Mouse (Mus musculus) heart, embryonic 16.5 days (tissue): Measurements from ENCODE around the gene Mptx1. TPM values are rescaled to one million over a fixed set of nuclear protein-coding genes. Genes with fewer than 3 reads are reported as not detected.
"Not testable (repeated sequence)": the region's sequence is repeated elsewhere in the genome, so short reads cannot be mapped to it uniquely, and the experiment has no call there.

Experiments used
- ATAC-seq: fragments of 200-750 bp; cut with Nextera tagmentation; replicated peaks from 2 replicates; pipeline ENCODE4 v1.8.0; 2017; ENCODE audit warnings: moderate number of reproducible peaks; ENCODE audit not compliant: insufficient read depth, low FRiP score; ENCODE audit errors: extremely low read depth
- H3K27ac ChIP-seq: fragments of 300-500 bp; sonication (generic); 2 replicates; pipeline ENCODE4 v1.5.1; 2014; ENCODE audit warnings: mild to moderate bottlenecking, low read length, control low read depth, moderate library complexity
- H3K27me3 ChIP-seq: fragments of 300-500 bp; sonication (generic); 2 replicates; pipeline ENCODE4 v1.6.1; 2014; ENCODE audit warnings: low read length, mixed read lengths; ENCODE audit not compliant: control insufficient read depth, insufficient read depth
- H3K36me3 ChIP-seq: fragments of 300-500 bp; sonication (generic); 2 replicates; pipeline ENCODE4 v1.6.1; 2014; ENCODE audit not compliant: control insufficient read depth, insufficient read depth
- H3K4me1 ChIP-seq: fragments of 300-500 bp; sonication (generic); 2 replicates; pipeline ENCODE4 v1.6.1; 2014; ENCODE audit warnings: low read length, mixed read lengths; ENCODE audit not compliant: control insufficient read depth, insufficient read depth
- H3K4me2 ChIP-seq: fragments of 300-500 bp; sonication (generic); 2 replicates; pipeline ENCODE4 v1.6.1; 2014; ENCODE audit warnings: low read depth, mild to moderate bottlenecking, control low read depth, low read length
- H3K4me3 ChIP-seq: fragments of 300-500 bp; sonication (generic); 2 replicates; pipeline ENCODE4 v1.5.1; 2014; ENCODE audit warnings: mild to moderate bottlenecking, control low read depth, low read length
- H3K9ac ChIP-seq: fragments of 300-500 bp; sonication (generic); 2 replicates; pipeline ENCODE4 v1.6.1; 2014; ENCODE audit warnings: low read length, control low read depth
- H3K9me3 ChIP-seq: fragments of 300-500 bp; sonication (generic); replicated peaks from 2 replicates; pipeline ENCODE4 v1.6.1; 2016; ENCODE audit warnings: low read length; ENCODE audit not compliant: control insufficient read depth
- WGBS: fragments of 180-500 bp; shearing (Covaris S2); extraction: QIAGEN DNeasy Blood & Tissue Kit; methylation state at CpG from one replicate; pipeline ENCODE4 v1.1.7; 2014; 5-methylcytosine and 5-hydroxymethylcytosine counted together
- polyA plus RNA-seq: library from polyadenylated mRNA; unstranded; fragments of >200 nt; fragmentation: Nextera tagmentation; extraction: Ambion mirVana; gene quantifications from 2 replicates; pipeline ENCODE4 v1.2.1, GENCODE M21; 2015

Gene Mptx1
- polyA plus RNA-seq, result not detected in 2 replicates

DNA sequence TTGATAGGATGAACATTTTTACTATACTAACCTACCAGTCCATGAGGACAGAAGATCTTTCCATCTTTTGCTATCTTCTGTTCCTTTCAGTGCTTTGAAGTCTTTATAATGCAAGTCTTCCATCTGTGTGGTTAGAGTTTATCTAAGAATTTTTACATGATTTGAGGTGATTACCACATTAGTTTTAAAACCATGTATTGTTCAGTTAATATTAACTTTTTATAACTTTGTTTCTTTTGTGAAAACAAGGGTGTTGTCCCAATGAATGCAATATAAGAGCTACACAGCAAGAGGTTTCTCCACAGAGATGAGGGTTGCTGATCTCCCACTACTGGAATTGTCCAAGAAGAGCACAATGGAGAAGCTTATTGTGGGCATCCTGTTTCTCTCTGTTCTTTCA, at the start of gene Mptx1:
Mptx1 (plus strand) TSS at position 301 of the 400 bp plus-strand sequence.
- H3K4me3 ChIP-seq, result no peak within 1 kb of the TSS
- no peaks in the 10 kb centered on the region for H3K27me3 ChIP-seq
- ATAC-seq, result no peak
- no peak within 1 kb of the TSS for H3K27ac ChIP-seq
- H3K36me3 ChIP-seq, result no peaks in the 10 kb centered on the region
- no peak within 1 kb of the TSS for H3K4me2 ChIP-seq
- H3K9me3 ChIP-seq, result no peaks in the 10 kb centered on the region
- H3K4me1 ChIP-seq, result no peaks in the 10 kb centered on the region
- H3K9ac ChIP-seq, result no peak within 1 kb of the TSS

GRCm38 (mm10) chr1:174303162-174303561, 27.2 kb upstream of the Mptx1 start:
- Histone ChIP-seq H3K9ac (no peak overlapping the region), H3K27me3 (no peaks in the 10 kb centered on the region), H3K9me3 (no peaks in the 10 kb centered on the region), H3K4me3 (no peak overlapping the region), H3K4me2 (no peak overlapping the region), H3K27ac (no peak overlapping the region), H3K36me3 (no peaks in the 10 kb centered on the region), H3K4me1 (no peaks in the 10 kb centered on the region)
- WGBS, result 39% methylated on average over 1 of the region's 1 CpGs
- no peak for ATAC-seq

DNA sequence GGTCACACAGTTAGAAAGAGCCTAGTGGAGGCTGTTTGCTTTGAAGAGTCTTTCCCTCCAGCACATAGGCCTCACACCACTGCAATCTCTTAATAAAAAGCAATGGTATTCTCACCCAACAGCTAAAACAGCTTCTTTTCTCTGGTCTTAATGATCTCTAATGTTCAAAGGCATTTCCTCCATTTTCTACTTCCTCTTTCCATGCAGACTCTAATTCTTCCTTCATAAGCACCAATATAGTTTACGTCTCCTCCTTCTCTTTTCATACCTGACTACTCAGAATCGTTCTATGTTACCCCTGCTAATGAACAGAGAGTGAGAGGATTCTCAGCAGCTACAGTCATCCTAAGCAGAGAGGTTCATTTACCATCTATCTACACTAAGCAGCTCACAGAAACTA, 13.0 kb upstream of the Mptx1 start:
- ATAC-seq, result no peak
- H3K4me2 ChIP-seq, result no peak overlapping the region
- H3K9ac ChIP-seq, result no peak overlapping the region
- no peak overlapping the region for H3K4me3 ChIP-seq
- H3K36me3 ChIP-seq, result no peaks in the 10 kb centered on the region
- H3K9me3 ChIP-seq, result no peaks in the 10 kb centered on the region
- no peaks in the 10 kb centered on the region for H3K4me1 ChIP-seq
- 62% methylated on average over 2 of the region's 2 CpGs for WGBS
- no peaks in the 10 kb centered on the region for H3K27me3 ChIP-seq
- no peak overlapping the region for H3K27ac ChIP-seq

DNA sequence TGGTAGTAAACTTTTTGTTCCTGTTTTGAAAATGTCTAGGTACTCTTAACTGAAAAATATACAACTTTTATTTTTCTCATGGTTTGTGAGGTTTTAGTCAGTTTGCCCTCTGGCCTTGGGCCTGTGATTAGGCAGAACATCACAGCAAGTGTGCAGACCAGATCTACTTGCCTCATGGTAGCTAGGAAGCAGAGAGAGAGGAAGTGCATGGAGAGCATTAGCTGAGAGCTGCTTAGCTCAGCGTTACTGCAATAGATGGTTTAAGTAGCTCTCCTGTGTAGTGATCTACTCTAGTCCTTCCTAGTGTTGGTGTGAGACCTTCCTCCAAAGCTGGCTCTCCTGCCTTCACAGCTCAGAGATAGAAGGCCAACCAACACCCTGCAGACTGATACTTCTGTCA, 23.3 kb downstream of the Mptx1 start:
- H3K9ac ChIP-seq, H3K4me3 ChIP-seq, H3K4me1 ChIP-seq, H3K27ac ChIP-seq, H3K9me3 ChIP-seq, H3K4me2 ChIP-seq, ATAC-seq, H3K36me3 ChIP-seq, H3K27me3 ChIP-seq: not testable (repeated sequence)
- WGBS, result 59% methylated on average over 1 of the region's 1 CpGs

DNA sequence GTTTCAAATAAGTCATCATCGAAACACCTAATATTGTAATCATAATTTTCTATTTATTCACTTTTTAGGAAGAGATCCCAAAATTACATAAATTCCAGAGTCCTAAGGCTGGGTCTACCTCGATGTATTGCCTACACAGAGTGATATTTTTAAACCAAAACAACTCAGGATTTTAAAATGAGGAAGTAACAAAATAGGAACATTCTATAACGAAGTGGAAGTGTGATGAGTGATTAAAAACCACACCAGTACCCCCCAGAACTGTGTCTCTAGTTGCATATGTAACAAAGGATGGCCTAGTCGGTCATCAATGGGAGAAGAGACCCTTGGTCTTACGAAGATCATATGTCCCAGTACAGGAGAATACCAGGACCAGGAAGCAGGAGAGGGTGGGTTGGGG, 24.3 kb downstream of the Mptx1 start:
- H3K4me3 ChIP-seq, result no peak overlapping the region
- no peak overlapping the region for H3K4me2 ChIP-seq
- H3K27ac ChIP-seq, result no peak overlapping the region
- no peaks in the 10 kb centered on the region for H3K9me3 ChIP-seq
- no peaks in the 10 kb centered on the region for H3K4me1 ChIP-seq
- WGBS, result 67% methylated on average over 5 of the region's 5 CpGs
- H3K27me3 ChIP-seq, result no peaks in the 10 kb centered on the region
- H3K36me3 ChIP-seq, result no peaks in the 10 kb centered on the region
- no peak for ATAC-seq
- no peak overlapping the region for H3K9ac ChIP-seq

GRCm38 (mm10) chr1:174364882-174365451, 34.6 kb downstream of the Mptx1 start, which contains the start of gene Olfr417:
Gene Olfr417, plus strand, starts transcription at chr1:174365122.
- Histone ChIP-seq H3K27ac (no peak within 1 kb of the TSS), H3K4me2 (no peak within 1 kb of the TSS), H3K27me3 (no peaks in the 10 kb centered on the region), H3K4me1 (no peaks in the 10 kb centered on the region), H3K36me3 (no peaks in the 10 kb centered on the region), H3K9me3 (no peaks in the 10 kb centered on the region), H3K4me3 (no peak within 1 kb of the TSS), H3K9ac (no peak within 1 kb of the TSS)
- ATAC-seq, result no peak
- WGBS, result 54% methylated on average over 2 of the region's 2 CpGs

GRCm38 (mm10) chr1:174373799-174374198, 43.5 kb downstream of the Mptx1 start:
- no peaks in the 10 kb centered on the region for H3K4me1 ChIP-seq
- H3K27me3 ChIP-seq, result no peaks in the 10 kb centered on the region
- H3K4me2 ChIP-seq, result no peak overlapping the region
- no peaks in the 10 kb centered on the region for H3K9me3 ChIP-seq
- no peak overlapping the region for H3K27ac ChIP-seq
- H3K4me3 ChIP-seq, result no peak overlapping the region
- ATAC-seq, result no peak
- H3K9ac ChIP-seq, result no peak overlapping the region
- WGBS, result 88% methylated on average over 3 of the region's 3 CpGs
- no peaks in the 10 kb centered on the region for H3K36me3 ChIP-seq

Other genes starting within 250 kb of the Mptx1 start
- gene Olfr429, start 246.2 kb upstream of the Mptx1 start, polyA plus RNA-seq, result not detected in 2 replicates
- gene Olfr427, start 233.6 kb upstream of the Mptx1 start, polyA plus RNA-seq, result not detected in 2 replicates
- gene Olfr231, start 209.4 kb upstream of the Mptx1 start, polyA plus RNA-seq, result not detected in 2 replicates
- gene Olfr424, start 199.0 kb upstream of the Mptx1 start, polyA plus RNA-seq, result not detected in 2 replicates
- not detected in 2 replicates for gene Olfr420, start 174.9 kb upstream of the Mptx1 start, polyA plus RNA-seq
- gene Spta1, start 157.7 kb upstream of the Mptx1 start, polyA plus RNA-seq, result 1.6 and 1.8 TPM in 2 replicates
- not detected in 2 replicates for gene Olfr419, start 78.5 kb upstream of the Mptx1 start, polyA plus RNA-seq
- gene Olfr417, start 34.6 kb downstream of the Mptx1 start, polyA plus RNA-seq, result not detected in 2 replicates
- not detected in 2 replicates for gene Olfr248, start 60.5 kb downstream of the Mptx1 start, polyA plus RNA-seq
- gene Olfr414, start 93.5 kb downstream of the Mptx1 start, polyA plus RNA-seq, result not detected in 2 replicates
- not detected in 2 replicates for gene Olfr220, start 111.6 kb downstream of the Mptx1 start, polyA plus RNA-seq
- 0.17 and 0.25 TPM in 2 replicates for gene Fmn2, start 171.3 kb downstream of the Mptx1 start, polyA plus RNA-seq